Mouse (Mus musculus) liver, embryonic 11.5 days (tissue): ENCODE data around the gene Naaladl1. TPM values are rescaled to one million over a fixed set of nuclear protein-coding genes. Genes with fewer than 3 reads are reported as not detected.

ENCODE experiments used
- ATAC-seq: fragments of 200-750 bp; cut with Nextera tagmentation; replicated peaks from 2 replicates; pipeline ENCODE4 v1.8.0; 2017; ENCODE audit warnings: moderate number of reproducible peaks, mild to moderate bottlenecking, moderate TSS enrichment, moderate library complexity; ENCODE audit not compliant: low FRiP score
- DNase-seq: peaks from one replicate; pipeline ENCODE4 v3.0.0-alpha.2; 2017; ENCODE audit warnings: low spot score
- H3K27ac ChIP-seq: fragments of 300-500 bp; sonication (generic); 2 replicates; pipeline ENCODE4 v1.5.1; 2014; ENCODE audit warnings: mild to moderate bottlenecking, low read depth, low read length, control low read depth
- H3K27me3 ChIP-seq: fragments of 300-500 bp; sonication (generic); replicated peaks from 2 replicates; pipeline ENCODE4 v1.6.1; 2014; ENCODE audit warnings: low read length, mixed read lengths; ENCODE audit not compliant: control insufficient read depth, insufficient read depth
- H3K36me3 ChIP-seq: fragments of 300-500 bp; sonication (generic); 2 replicates; pipeline ENCODE4 v1.6.1; 2014; ENCODE audit warnings: mild to moderate bottlenecking, low read length, moderate library complexity, mixed read lengths; ENCODE audit not compliant: control insufficient read depth, insufficient read depth
- H3K4me1 ChIP-seq: fragments of 300-500 bp; sonication (generic); replicated peaks from 2 replicates; pipeline ENCODE4 v1.6.1; 2014; ENCODE audit warnings: low read length, mixed read lengths; ENCODE audit not compliant: control insufficient read depth, insufficient read depth
- H3K4me2 ChIP-seq: fragments of 300-500 bp; sonication (generic); 2 replicates; pipeline ENCODE4 v1.6.1; 2014; ENCODE audit warnings: mild to moderate bottlenecking, control low read depth, moderate library complexity
- H3K4me3 ChIP-seq: fragments of 300-500 bp; sonication (generic); 2 replicates; pipeline ENCODE4 v1.5.1; 2014; ENCODE audit warnings: low read depth, low read length, control low read depth
- H3K9ac ChIP-seq: fragments of 300-500 bp; sonication (generic); 2 replicates; pipeline ENCODE4 v1.6.1; 2014; ENCODE audit warnings: low read depth, low read length, control low read depth
- H3K9me3 ChIP-seq: fragments of 300-500 bp; sonication (generic); 2 replicates; pipeline ENCODE4 v1.6.1; 2016; ENCODE audit warnings: low read length, inconsistent platforms, mixed read lengths; ENCODE audit not compliant: control insufficient read depth
- WGBS: fragments of 180-500 bp; shearing (Covaris S2); extraction: QIAGEN DNeasy Blood & Tissue Kit; methylation state at CpG from one replicate; pipeline ENCODE4 v1.1.7; 2014; 5-methylcytosine and 5-hydroxymethylcytosine counted together
- polyA plus RNA-seq: library from polyadenylated mRNA; unstranded; fragments of >200 nt; fragmentation: Nextera tagmentation; extraction: Ambion mirVana; gene quantifications from 2 replicates; pipeline ENCODE4 v1.2.1, GENCODE M21; 2014

The Naaladl1 gene
- polyA plus RNA-seq, 1 experiment from 2014 or later = 2.0 TPM

DNA sequence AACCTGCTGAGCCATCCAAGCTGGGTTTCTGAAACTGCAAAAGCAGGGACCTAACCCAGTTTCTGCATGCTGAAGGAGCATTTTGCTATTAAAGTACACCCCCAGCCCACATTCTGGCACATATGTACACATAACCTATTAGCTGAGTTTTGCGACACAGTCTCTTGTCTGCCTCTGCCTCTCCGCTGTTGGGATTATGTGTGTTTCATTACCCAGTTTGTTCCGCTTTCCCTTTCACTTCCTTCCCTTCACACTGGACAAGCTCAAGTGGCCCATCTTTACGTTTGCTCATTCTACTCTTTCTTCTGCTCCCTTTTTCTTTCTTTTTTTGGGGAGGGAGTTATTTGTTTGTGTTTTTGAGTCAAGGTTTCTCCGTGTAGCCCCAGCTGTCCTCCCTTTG lies 31.7 kb upstream of the Naaladl1 start:
- Histone ChIP-seq H3K36me3 (peaks cover 27% of the 10 kb centered on the region), H3K27ac (no peak overlapping the region)
- DNase-seq = no peak

DNA sequence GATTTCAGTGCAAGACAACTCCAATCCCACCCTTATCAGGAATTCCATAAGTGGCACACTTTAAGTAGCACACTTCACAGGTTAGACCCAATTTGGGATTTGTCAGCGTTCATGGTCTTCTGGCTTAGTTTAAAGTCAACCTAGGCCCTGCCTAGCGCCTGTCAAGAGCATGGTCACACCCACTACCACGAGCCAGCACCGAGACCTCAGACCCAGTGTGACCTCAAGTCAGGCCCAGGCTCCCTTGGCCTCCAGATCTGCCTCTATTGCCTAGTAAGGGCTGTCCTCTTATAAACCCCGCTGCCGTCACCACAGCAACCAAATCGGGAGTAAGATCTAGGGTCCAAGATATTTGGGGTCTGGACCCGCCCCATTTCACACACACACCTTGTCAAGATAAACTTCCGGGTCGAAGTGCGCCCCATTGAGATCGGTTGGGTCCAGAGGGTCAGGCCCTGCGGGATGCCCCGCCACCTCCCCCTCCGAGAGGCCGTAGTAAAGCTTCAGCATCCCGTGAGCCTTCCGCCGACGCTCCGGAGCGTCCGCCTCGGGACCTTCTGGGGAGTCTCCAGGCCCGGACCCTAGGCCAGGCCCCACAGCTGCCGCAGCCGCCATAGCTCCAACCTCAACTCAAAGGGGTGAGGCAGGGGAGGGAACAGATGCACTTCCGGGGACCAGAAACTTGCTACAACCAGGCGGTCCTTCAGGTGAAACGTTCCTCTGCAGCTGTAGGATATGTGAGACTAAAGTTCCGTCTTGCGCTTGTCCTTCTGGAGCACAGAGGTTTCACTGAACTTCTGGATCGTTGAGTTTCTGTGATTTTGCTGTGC lies 28.8 kb upstream of the Naaladl1 start, which contains the start of gene Vps51:
TSS of gene Vps51 (minus strand) at position 668 of the 830 bp plus-strand sequence.
- H3K4me3 ChIP-seq = peak within 1 kb of the TSS; percentile 74

More for the DNA sequence above, 31.7 kb upstream of the Naaladl1 start:
- Histone ChIP-seq H3K27me3 (no peaks in the 10 kb centered on the region), H3K4me1 (peaks cover 6% of the 10 kb centered on the region), H3K9ac (no peak overlapping the region), H3K4me3 (no peak overlapping the region), H3K9me3 (no peaks in the 10 kb centered on the region), H3K4me2 (no peak overlapping the region)
- WGBS = 90% methylated on average over 5 of the region's 5 CpGs
- ATAC-seq = no peak

DNA sequence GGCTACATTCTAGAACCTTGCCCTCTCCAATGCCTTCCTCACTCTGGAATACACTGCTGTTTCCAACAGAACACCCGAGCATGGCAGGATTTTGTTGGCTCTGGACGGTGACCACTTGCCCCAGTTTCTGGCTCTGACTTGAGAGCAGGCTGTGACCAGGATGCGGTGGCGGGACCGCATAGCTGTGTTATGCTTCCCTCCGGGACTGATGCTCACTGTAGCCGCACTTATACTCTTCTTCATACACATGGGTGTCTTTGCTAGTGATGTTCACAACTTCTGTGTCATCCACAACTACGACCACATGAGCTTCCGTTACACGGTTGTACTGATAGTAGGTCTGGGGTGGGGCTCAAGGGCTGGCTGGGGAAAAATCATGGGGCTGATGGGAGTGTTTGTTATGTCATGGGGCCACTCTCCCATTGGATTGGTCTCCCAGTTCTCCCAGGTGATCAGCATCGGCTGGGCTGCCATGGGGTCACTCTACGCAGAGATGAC lies 25.6 kb upstream of the Naaladl1 start, which contains the start of gene Tmem262:
TSS of gene Tmem262 (plus strand) at position 51 of the 498 bp plus-strand sequence.
- Histone ChIP-seq H3K4me2 (no peak within 1 kb of the TSS), H3K27me3 (no peaks in the 10 kb centered on the region), H3K4me3 (no peak within 1 kb of the TSS), H3K9ac (no peak within 1 kb of the TSS), H3K27ac (no peak within 1 kb of the TSS), H3K9me3 (no peaks in the 10 kb centered on the region), H3K4me1 (peaks cover 13% of the 10 kb centered on the region), H3K36me3 (peaks cover 18% of the 10 kb centered on the region)
- ATAC-seq (no peak), DNase-seq (no peak)
- 90% methylated on average over 12 of the region's 12 CpGs for WGBS

More for the DNA sequence above, 28.8 kb upstream of the Naaladl1 start, which contains the start of gene Vps51:
- peaks cover 6% of the 10 kb centered on the region for H3K4me1 ChIP-seq
- ATAC-seq (peak; percentile 84), DNase-seq (peak; percentile 90)
- under 1% methylated on average over 33 of the region's 33 CpGs for WGBS
- H3K4me2 ChIP-seq = peak within 1 kb of the TSS; percentile 80
- H3K9me3 ChIP-seq = no peaks in the 10 kb centered on the region
- peak within 1 kb of the TSS; percentile 50 for H3K27ac ChIP-seq
- no peaks in the 10 kb centered on the region for H3K27me3 ChIP-seq
- H3K36me3 ChIP-seq = peaks cover 23% of the 10 kb centered on the region
- peak within 1 kb of the TSS; percentile 73 for H3K9ac ChIP-seq

DNA sequence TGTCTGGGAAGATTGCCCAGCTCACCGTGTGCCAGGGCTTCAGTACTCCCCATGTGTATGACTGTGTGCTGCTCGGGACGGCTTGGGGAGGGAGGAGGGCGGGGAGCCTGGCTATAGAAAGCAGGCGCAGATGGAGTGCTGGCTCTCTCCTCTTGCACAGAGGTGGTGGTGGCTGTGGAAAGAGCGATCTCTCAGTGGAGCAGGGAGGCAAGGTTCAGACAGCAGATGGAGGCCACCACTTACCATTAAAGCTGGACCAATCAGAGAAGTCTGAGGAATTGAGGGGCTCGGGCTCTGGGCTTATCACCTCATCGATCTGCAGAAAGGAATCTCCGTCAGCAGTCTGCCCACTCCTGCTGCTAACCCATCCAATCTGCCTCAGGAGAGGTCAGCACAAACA lies 23.4 kb upstream of the Naaladl1 start, which contains the start of gene Gm28374:
TSS of gene Gm28374 (minus strand) at position 101 of the 400 bp plus-strand sequence.
- 86% methylated on average over 9 of the region's 9 CpGs for WGBS
- no peaks in the 10 kb centered on the region for H3K9me3 ChIP-seq
- no peaks in the 10 kb centered on the region for H3K27me3 ChIP-seq
- H3K27ac ChIP-seq = no peak within 1 kb of the TSS
- peaks cover 17% of the 10 kb centered on the region for H3K36me3 ChIP-seq
- no peak for DNase-seq
- no peak for ATAC-seq
- H3K4me3 ChIP-seq = no peak within 1 kb of the TSS; the same call in 1 of the 2 replicates
- no peak within 1 kb of the TSS for H3K4me2 ChIP-seq
- no peak within 1 kb of the TSS for H3K9ac ChIP-seq
- H3K4me1 ChIP-seq = peaks cover 10% of the 10 kb centered on the region

DNA sequence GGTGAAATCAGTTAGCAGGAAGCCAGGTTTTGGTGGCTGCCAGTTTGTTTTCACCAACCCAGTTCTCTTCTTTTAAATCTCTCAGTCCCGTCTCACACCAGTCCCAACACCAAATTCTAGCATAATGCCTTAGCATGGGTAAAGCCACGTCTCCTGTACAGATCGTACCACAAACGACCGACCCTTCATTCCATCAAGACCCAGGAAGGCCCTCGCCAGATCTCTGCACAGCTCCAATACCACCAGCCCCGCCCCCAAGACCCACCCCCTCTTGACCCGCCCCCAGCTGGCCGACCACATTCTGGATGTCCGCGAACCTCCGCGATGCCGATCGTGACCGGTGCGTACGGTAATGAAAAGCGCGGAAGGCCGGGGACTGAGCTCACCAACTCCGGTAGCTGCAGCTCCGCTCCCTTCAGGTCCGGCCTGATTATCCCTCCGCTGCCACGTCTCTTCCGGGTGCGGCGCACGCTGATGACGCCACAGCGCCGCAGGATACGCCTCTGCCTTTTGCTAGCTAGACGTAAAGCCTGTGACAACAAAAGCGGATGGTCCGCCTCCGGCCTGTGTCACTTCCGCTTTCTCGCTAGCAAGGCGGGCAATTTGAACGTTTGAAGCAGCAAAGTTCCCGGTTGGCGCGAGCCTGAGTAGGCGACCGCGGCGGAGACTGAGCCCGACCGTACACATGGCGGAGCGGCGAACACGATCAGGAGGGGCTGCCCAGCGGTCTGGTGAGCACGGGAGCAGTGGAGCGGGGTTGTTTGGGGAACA lies 20.9 kb upstream of the Naaladl1 start, which contains the start of the genes Zfpl1 and Cdca5:
TSS of gene Zfpl1 (minus strand) at position 479 of the 771 bp plus-strand sequence.
TSS of gene Cdca5 (plus strand) at position 506 of the 771 bp plus-strand sequence.
- peak within 1 kb of the TSS; percentile 75 for H3K4me3 ChIP-seq

DNA sequence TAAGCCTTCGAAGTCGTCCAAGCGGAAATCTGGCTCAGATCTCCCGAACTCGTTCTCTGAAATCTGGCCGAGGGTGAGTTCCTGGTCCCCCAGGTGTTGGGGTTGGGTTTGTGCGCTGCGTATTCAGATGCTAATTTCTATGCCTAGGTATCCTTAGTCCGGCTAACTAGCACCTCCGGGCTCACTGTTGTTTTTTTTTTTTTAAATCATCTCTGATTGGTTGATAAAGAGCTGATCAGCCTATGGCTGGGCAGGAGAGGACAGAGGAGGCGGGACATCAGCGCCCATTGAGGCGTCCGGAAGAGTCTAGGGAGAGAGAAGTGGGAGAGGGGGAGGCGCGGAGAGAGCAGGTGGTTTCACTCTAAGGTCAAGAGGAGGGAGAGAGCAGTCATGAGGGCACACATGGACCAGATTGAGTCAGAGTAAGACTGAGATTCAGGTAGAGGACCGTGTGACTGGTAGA lies 20.1 kb upstream of the Naaladl1 start:
- Histone ChIP-seq H3K4me3 (peak overlapping the region; percentile 75), H3K36me3 (peaks cover 32% of the 10 kb centered on the region)
- 0% methylated on average over 17 of the region's 17 CpGs for WGBS

More for the DNA sequence above, 20.9 kb upstream of the Naaladl1 start, which contains the start of the genes Zfpl1 and Cdca5:
- H3K4me2 ChIP-seq = peak within 1 kb of the TSS; percentile 91
- H3K27ac ChIP-seq = peak within 1 kb of the TSS; percentile 84
- H3K27me3 ChIP-seq = no peaks in the 10 kb centered on the region
- WGBS = under 1% methylated on average over 58 of the region's 58 CpGs
- H3K9ac ChIP-seq = peak within 1 kb of the TSS; percentile 81
- peaks cover 10% of the 10 kb centered on the region for H3K4me1 ChIP-seq
- H3K9me3 ChIP-seq = no peaks in the 10 kb centered on the region
- peak; percentile 94 for DNase-seq
- ATAC-seq = peak; percentile 86
- peaks cover 26% of the 10 kb centered on the region for H3K36me3 ChIP-seq

DNA sequence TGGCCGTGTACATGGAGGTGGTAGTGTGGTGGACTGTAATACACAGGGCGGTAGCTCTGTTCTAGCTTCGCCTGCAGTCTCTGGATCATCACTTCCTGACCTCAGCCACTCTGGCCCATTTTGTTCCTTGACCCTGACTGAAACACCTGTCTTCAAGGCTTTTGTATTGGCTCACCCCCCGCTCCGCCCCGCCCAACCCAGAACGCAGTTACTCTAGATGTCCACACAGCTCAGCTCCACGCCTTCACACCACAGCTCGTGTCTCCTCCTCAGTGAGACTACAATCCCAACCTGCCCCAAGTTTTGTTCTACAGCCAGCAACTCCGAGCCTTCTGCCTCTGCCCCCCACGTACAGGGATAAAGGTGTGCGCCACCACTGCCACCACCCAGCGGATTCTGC lies 16.7 kb upstream of the Naaladl1 start:
- ATAC-seq (no peak), DNase-seq (no peak)
- no peak overlapping the region for H3K9ac ChIP-seq
- H3K4me1 ChIP-seq = peaks cover 7% of the 10 kb centered on the region
- no peaks in the 10 kb centered on the region for H3K27me3 ChIP-seq
- H3K27ac ChIP-seq = no peak overlapping the region
- 87% methylated on average over 13 of the region's 13 CpGs for WGBS
- H3K4me3 ChIP-seq = no peak overlapping the region
- peaks cover 28% of the 10 kb centered on the region for H3K36me3 ChIP-seq
- no peak overlapping the region for H3K4me2 ChIP-seq
- H3K9me3 ChIP-seq = no peaks in the 10 kb centered on the region

More for the DNA sequence above, 20.1 kb upstream of the Naaladl1 start:
- peak; percentile 84 for ATAC-seq
- H3K9ac ChIP-seq = peak overlapping the region; percentile 81
- peak; percentile 74 for DNase-seq
- peak overlapping the region; percentile 90 for H3K4me2 ChIP-seq
- H3K27ac ChIP-seq = peak overlapping the region; percentile 84
- peaks cover 10% of the 10 kb centered on the region for H3K4me1 ChIP-seq
- H3K27me3 ChIP-seq = no peaks in the 10 kb centered on the region
- H3K9me3 ChIP-seq = no peaks in the 10 kb centered on the region

DNA sequence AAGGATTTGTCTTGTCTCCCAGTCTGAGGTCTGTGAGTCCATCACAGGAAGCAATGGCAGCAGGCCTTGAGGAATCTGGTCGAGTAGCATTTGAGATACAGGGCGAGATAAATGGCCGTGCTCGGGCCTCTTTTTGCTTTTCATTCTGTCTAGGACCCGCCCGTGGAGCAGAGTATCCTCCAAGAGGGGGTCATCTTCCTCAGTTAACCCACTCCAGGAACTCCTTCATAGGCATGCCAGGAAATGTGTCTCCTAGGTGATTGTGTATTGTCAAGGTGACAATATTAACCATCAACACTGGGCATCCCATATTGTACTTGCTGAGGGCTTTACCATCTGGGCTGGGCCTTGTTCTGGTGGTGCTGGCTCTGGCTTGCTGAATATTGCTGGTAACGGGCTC lies 11.5 kb upstream of the Naaladl1 start, which contains the start of gene AC131692.1:
TSS of gene AC131692.1 (plus strand) at position 301 of the 400 bp plus-strand sequence.
- 84% methylated on average over 7 of the region's 7 CpGs for WGBS
- Histone ChIP-seq H3K9ac (no peak within 1 kb of the TSS), H3K4me1 (no peaks in the 10 kb centered on the region), H3K27me3 (no peaks in the 10 kb centered on the region), H3K9me3 (no peaks in the 10 kb centered on the region), H3K36me3 (peaks cover 21% of the 10 kb centered on the region), H3K27ac (no peak within 1 kb of the TSS), H3K4me3 (no peak within 1 kb of the TSS), H3K4me2 (no peak within 1 kb of the TSS)
- ATAC-seq = no peak
- no peak for DNase-seq
